Mouse (Mus musculus) spleen, adult 2 months (tissue): Measurements from ENCODE around the gene Actr2. TPM values are rescaled to one million over a fixed set of nuclear protein-coding genes. Genes with fewer than 3 reads are reported as not detected.

ENCODE experiments used
- DNase-seq, 2 experiments: peaks; one replicate each; pipeline versions ENCODE4 v3.0.0 to v3.0.0-alpha.2; 2012 to 2021; ENCODE audit warnings: low spot score in 2 of 2, low read depth in 1 of 2
- H3K27ac ChIP-seq: fragments of 200-500 bp; 2 replicates; pipeline ENCODE4 v1.5.1; 2012; ENCODE audit warnings: low read length, inconsistent platforms; ENCODE audit not compliant: insufficient read depth
- H3K27me3 ChIP-seq: fragments of 200-500 bp; 2 replicates; pipeline ENCODE4 v1.6.1; 2012; ENCODE audit warnings: mild to moderate bottlenecking, moderate library complexity, low read length, inconsistent platforms; ENCODE audit not compliant: control insufficient read depth, insufficient read depth
- H3K36me3 ChIP-seq: fragments of 200-500 bp; 2 replicates; pipeline ENCODE4 v1.6.1; 2012; ENCODE audit warnings: mild to moderate bottlenecking, low read length, inconsistent platforms; ENCODE audit not compliant: control insufficient read depth, insufficient read depth
- H3K4me1 ChIP-seq: fragments of 200-500 bp; 2 replicates; pipeline ENCODE4 v1.6.1; 2011; ENCODE audit warnings: inconsistent platforms; ENCODE audit not compliant: control insufficient read depth, insufficient read depth, insufficient read length
- H3K4me3 ChIP-seq: fragments of 200-500 bp; 2 replicates; pipeline ENCODE4 v1.5.1; 2011; ENCODE audit warnings: mild to moderate bottlenecking, inconsistent platforms; ENCODE audit not compliant: insufficient read depth, insufficient read length; ENCODE audit errors: extremely low read depth
- CTCF ChIP-seq: fragments of 200-500 bp; IDR thresholded peaks from 2 replicates; pipeline ENCODE4 v1.5.1; 2011; ENCODE audit warnings: mild to moderate bottlenecking, inconsistent platforms; ENCODE audit not compliant: insufficient read depth, insufficient read length, insufficient replicate concordance; ENCODE audit errors: extremely low read depth
- POLR2A ChIP-seq: fragments of 200-500 bp; IDR thresholded peaks from 2 replicates; pipeline ENCODE4 v1.6.1; 2011; ENCODE audit warnings: low read depth, low read length, inconsistent platforms
- WGBS: fragments of 180-500 bp; shearing (Covaris S2); methylation state at CpG from one replicate; pipeline ENCODE4 v1.1.7; 2018; 5-methylcytosine and 5-hydroxymethylcytosine counted together
- polyA plus RNA-seq: library from polyadenylated mRNA; depleted of rRNA; stranded (reverse); fragments of >200 nt; gene quantifications from 2 replicates; pipeline ENCODE4 v1.2.3, GENCODE M21; 2012

The Actr2 gene
- polyA plus RNA-seq, 1 experiment = 24.4 TPM

DNA sequence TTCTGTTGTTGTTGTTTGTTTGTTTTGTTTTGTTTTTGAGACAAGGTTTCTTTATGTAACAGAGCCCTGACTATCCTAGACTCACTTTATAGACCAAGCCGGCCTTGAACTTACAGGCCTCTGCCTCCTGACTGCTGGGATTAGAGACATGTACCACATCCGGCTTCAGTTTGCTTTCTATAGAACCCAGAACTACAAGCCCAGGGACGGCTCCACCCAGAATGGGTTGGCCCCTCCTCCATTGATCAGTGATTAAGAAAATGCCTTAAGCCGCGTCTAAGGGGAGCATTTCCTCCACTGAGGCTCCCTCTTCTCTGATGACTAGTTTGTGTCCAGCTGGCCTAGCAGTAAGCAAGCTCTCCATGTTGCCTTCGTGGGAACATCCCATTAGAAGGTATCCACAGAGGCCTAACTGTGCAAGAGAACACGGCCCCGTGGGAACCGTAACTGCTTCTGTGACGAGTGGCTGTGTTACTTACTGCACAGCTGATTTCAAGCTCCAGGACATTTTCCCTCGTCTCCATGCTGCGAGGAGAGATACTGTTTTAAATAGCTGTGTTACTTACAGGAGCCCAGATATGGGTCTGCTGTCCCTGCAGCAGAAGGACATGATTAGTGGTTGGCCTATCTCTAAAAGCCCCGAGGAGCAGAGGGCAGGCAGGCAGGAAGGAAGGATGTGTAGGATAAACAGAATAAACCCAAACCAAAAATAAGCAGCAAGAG, 59.7 kb downstream of the Actr2 start:
- TF ChIP-seq CTCF (no peak), POLR2A (no peak)
- no peaks in the 10 kb centered on the region for H3K27me3 ChIP-seq
- DNase-seq = no peak
- 77% methylated on average over 13 of the region's 13 CpGs for WGBS
- no peaks in the 10 kb centered on the region for H3K4me1 ChIP-seq
- no peaks in the 10 kb centered on the region for H3K36me3 ChIP-seq
- H3K27ac ChIP-seq = no peak overlapping the region
- no peak overlapping the region for H3K4me3 ChIP-seq

DNA sequence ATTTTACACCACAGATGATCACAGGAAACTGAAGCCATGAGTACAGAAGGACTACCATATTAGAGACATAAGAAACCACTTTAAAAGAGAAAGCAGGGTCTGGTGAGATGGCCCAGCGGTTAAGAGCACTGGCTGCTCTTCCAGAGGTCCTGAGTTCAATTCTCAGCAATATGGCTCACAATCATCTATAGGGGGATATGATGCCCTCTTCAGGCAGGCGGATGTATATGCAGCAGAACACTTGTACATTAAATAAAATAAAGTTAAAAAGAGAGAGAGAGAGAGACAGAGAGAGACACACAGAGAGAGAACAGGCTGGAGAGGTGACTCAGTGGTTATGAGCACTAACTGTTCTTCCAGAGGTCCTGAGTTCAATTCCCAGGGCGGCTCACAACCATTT, 67.1 kb downstream of the Actr2 start:
- no peak for DNase-seq
- TF ChIP-seq POLR2A (no peak), CTCF (no peak)
- H3K4me1 ChIP-seq = peaks cover 21% of the 10 kb centered on the region; the same call in 1 of the 2 replicates

DNA sequence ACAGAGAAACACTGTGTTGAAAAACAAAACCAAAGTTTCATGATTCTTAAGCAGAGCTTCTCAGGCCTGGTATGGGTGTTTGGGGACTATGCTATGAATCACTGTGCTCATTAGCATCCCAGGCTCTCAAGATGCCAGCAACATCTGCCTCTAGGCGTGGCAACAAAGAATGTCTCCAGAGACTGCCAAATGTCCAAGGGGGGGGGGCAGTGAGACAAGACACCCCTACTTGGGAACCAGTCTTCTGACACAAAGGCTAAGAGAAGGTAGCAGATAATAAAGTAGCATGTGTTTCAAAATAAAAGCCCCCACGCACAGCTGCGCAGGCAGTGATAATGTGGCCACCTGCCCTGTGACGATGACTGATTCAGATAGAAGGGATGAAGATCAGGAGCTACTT, 69.5 kb downstream of the Actr2 start:
- no peak for DNase-seq
- TF ChIP-seq POLR2A = no peak
- no peak for TF ChIP-seq CTCF
- no peak overlapping the region for H3K27ac ChIP-seq
- H3K4me1 ChIP-seq = peaks cover 21% of the 10 kb centered on the region; the same call in 1 of the 2 replicates
- no peaks in the 10 kb centered on the region for H3K27me3 ChIP-seq
- no peak overlapping the region for H3K4me3 ChIP-seq
- H3K36me3 ChIP-seq = no peaks in the 10 kb centered on the region
- WGBS = 46% methylated on average over 4 of the region's 4 CpGs

More for the DNA sequence above, 67.1 kb downstream of the Actr2 start:
- 80% methylated on average over 3 of the region's 3 CpGs for WGBS
- no peak overlapping the region for H3K4me3 ChIP-seq
- no peaks in the 10 kb centered on the region for H3K27me3 ChIP-seq
- H3K27ac ChIP-seq = no peak overlapping the region
- H3K36me3 ChIP-seq = no peaks in the 10 kb centered on the region

DNA sequence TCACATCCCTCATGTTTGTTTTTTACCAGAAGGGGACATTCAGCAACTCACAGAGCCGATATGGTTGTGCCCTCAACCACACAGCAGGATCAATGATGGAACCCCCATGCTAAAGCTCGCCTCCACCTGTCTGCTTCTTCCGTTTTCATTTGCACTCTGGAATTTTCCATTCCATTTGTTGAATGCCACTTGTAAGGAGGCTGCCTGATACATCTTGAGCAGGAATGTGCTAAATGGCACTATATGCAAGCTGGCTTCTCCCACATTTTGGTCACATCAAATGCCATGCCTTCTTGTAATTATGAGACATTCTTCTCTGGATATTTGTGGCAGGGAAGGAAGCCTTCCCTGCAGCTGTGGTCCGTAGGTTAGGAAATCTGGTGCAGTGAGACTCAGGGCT, 70.6 kb downstream of the Actr2 start:
- 90% methylated on average over 4 of the region's 4 CpGs for WGBS
- no peak for TF ChIP-seq POLR2A
- TF ChIP-seq CTCF = no peak
- Histone ChIP-seq H3K4me3 (no peak overlapping the region), H3K27me3 (no peaks in the 10 kb centered on the region), H3K36me3 (no peaks in the 10 kb centered on the region), H3K27ac (no peak overlapping the region), H3K4me1 (peaks cover 21% of the 10 kb centered on the region; the same call in 1 of the 2 replicates)
- no peak for DNase-seq

DNA sequence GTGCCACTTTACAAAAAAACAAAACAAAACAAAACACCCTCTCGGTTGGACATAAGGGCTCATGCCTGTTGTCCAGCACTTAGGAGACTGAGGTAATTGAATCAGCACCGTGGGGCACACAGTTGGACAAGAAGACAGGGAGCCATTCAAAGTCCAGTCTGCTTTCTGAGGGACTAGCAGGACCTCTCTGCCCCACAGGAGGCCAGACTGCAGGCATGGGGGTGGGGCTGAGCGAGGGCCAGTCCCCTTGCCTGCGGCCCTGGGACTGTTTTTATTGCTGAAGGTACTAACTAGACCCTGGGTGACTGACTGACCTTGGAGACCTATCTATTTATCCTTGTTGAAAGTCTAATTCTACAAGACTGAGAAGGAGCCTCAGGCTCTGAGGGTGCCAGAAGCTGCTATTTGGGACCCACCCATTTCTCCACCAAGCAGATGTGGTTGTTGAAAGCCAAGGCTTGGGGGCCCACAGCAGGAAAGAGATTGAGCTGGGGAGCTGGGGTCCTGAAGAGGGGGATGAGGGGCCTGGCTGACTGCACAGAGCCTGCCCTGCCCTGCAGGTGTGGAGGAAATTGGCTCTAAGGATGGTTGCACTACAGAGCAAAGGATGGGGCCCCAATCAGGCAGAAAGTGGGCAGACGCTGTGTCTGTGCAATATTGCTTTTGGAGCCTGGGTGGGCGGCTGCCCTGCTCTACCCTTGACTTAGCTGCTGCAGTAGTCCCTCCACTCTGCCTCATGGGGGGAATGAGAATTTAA, 71.4 kb downstream of the Actr2 start:
- no peak overlapping the region for H3K4me3 ChIP-seq
- no peak overlapping the region for H3K27ac ChIP-seq
- no peaks in the 10 kb centered on the region for H3K27me3 ChIP-seq
- 40% methylated on average over 6 of the region's 6 CpGs for WGBS
- DNase-seq = no peak
- H3K36me3 ChIP-seq = no peaks in the 10 kb centered on the region
- no peak for TF ChIP-seq CTCF
- no peak for TF ChIP-seq POLR2A
- peaks cover 21% of the 10 kb centered on the region; the same call in 1 of the 2 replicates for H3K4me1 ChIP-seq

DNA sequence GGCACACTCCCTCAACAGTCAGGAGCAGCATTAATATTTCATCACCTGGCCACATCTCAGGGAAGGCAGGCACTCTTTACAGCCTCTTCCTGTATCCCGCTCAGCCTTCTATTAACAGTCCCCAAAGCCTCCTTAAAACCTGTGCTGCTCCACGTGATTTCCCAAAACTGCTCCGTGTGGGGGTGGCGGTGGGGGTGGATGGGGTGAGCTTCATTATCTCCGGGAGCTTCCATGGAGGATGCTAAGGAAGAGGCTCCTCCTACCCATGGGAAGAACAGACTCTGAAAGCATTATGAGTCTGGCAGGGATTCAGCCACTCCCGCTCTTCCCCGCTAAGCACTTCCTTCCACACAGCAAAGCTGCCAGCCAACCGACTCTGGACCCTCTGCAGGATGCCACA, 74.0 kb downstream of the Actr2 start:
- no peak overlapping the region for H3K27ac ChIP-seq
- H3K27me3 ChIP-seq = no peaks in the 10 kb centered on the region
- no peaks in the 10 kb centered on the region for H3K36me3 ChIP-seq
- TF ChIP-seq POLR2A = no peak
- TF ChIP-seq CTCF = no peak
- H3K4me1 ChIP-seq = peaks cover 21% of the 10 kb centered on the region; the same call in 1 of the 2 replicates
- H3K4me3 ChIP-seq = no peak overlapping the region
- DNase-seq = no peak
- 73% methylated on average over 8 of the region's 8 CpGs for WGBS
